Mouse (Mus musculus) brain, adult 2 months (tissue): ENCODE data around the gene Stat6.

ENCODE experiments used
- DNase-seq: peaks from one replicate; pipeline ENCODE4 v3.0.0; 2011; ENCODE audit warnings: low read depth, low spot score

Stat6 gene

GRCm38 (mm10) chr10:127674046-127674655 is 31.4 kb downstream of the Stat6 start:
- DNase-seq = no peak

GRCm38 (mm10) chr10:127674794-127675522 is 32.2 kb downstream of the Stat6 start:
- peak; percentile 98 for DNase-seq

GRCm38 (mm10) chr10:127675859-127676398 is 33.1 kb downstream of the Stat6 start:
- no peak for DNase-seq

GRCm38 (mm10) chr10:127676691-127677548 is 34.1 kb downstream of the Stat6 start:
- DNase-seq = peak; percentile 100

GRCm38 (mm10) chr10:127677591-127678336 is 35.0 kb downstream of the Stat6 start:
- peak; percentile 92 for DNase-seq

- DNase-seq = no peak
Observed at GRCm38 (mm10) chr10:127679208-127679607, 36.4 kb downstream of the Stat6 start.

GRCm38 (mm10) chr10:127679881-127680280 is 37.1 kb downstream of the Stat6 start:
- no peak for DNase-seq

GRCm38 (mm10) chr10:127682886-127683285 is 40.1 kb downstream of the Stat6 start:
- no peak for DNase-seq

GRCm38 (mm10) chr10:127691053-127691452 is 48.3 kb downstream of the Stat6 start:
- DNase-seq = no peak

- DNase-seq = peak; percentile 34
Observed at GRCm38 (mm10) chr10:127694636-127695035, 51.9 kb downstream of the Stat6 start.

GRCm38 (mm10) chr10:127695775-127696174 is 53.0 kb downstream of the Stat6 start:
- DNase-seq = no peak

GRCm38 (mm10) chr10:127698966-127699365 is 56.2 kb downstream of the Stat6 start:
- peak; percentile 24 for DNase-seq

- no peak for DNase-seq
Observed at GRCm38 (mm10) chr10:127703299-127703698, 60.5 kb downstream of the Stat6 start.

GRCm38 (mm10) chr10:127704293-127704692 is 61.5 kb downstream of the Stat6 start:
- no peak for DNase-seq

- no peak for DNase-seq
Observed at GRCm38 (mm10) chr10:127704766-127705220, 62.0 kb downstream of the Stat6 start, which contains the start of gene Myo1a. TSS of gene Myo1a (plus strand) at chr10:127705170.

- no peak for DNase-seq
Observed at GRCm38 (mm10) chr10:127705783-127706182, 63.0 kb downstream of the Stat6 start.

GRCm38 (mm10) chr10:127707721-127708120 is 64.9 kb downstream of the Stat6 start:
- DNase-seq = no peak

GRCm38 (mm10) chr10:127708850-127709370 is 66.1 kb downstream of the Stat6 start:
- DNase-seq = peak; percentile 15

- no peak for DNase-seq
Observed at GRCm38 (mm10) chr10:127710331-127710730, 67.5 kb downstream of the Stat6 start.
